Mouse (Mus musculus): ENCODE data around the gene Sergef. TPM values are rescaled to one million over a fixed set of nuclear protein-coding genes. Genes with fewer than 3 reads are reported as not detected.
"Not testable (repeated sequence)": the region's sequence is repeated elsewhere in the genome, so short reads cannot be mapped to it uniquely, and the experiment has no call there.

The Sergef gene
- total RNA-seq (2021), result 10 to 100 TPM; 42.4 to 45.4 TPM

DNA sequence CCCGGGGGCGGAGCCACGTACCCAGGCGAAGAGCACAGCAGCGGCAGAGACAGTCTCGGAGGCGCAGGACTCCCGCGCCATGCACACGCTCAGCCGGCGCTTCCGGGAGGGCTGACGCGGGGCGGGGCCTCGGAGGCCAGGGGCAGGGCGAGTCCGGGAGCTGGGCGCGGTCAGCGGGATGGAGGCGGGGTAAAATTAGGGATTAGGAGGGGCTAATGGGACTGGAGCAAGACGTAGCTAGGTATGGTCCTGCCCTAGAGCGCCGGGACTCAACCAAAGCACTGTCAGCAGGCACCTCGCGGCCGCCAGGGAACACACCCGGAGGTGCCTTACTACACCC, at the start of gene Sergef:
TSS of gene Sergef (minus strand) at position 116 of the 340 bp plus-strand sequence.
- peak; percentile 90 for DNase-seq

DNA sequence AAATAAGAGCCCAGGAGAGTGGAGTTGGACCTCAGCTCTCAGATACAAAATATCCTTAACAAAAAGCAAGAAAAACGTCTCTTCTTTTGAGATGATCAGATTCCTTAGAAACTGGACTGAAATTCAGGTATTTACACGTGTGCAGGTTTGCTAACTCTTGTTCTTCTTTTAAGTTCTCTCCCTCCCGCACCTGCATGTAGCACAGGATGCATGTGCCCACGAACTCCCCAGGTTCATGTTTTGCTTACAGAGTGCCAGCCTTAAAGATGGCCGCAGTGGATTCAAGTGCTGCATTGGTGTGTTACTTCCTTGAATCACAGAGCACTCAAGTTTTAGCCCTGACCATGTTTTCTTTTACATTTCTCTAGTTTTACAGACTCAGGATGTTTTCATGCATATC, 47.2 kb upstream of the Sergef start:
- DNase-seq, result no peak

DNA sequence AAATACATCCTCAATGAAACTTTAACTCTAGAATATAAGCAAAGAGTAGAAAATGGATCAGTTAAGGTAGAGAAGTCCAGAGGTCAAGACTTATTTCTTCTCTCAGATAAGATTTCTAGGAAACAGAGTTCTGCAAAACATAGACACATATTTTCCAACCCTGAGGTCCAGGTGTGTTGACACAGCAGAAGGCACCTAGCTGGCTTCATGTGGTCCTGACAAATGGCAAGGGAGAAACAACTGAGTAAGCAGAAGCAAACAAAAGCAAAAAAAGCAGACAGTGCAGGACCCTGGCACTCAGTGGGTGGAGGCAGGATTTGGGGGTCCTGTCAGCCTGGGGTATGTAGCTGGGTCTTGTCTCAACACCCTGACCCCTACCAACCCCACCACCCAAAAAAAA, 41.1 kb upstream of the Sergef start:
- DNase-seq, result no peak

DNA sequence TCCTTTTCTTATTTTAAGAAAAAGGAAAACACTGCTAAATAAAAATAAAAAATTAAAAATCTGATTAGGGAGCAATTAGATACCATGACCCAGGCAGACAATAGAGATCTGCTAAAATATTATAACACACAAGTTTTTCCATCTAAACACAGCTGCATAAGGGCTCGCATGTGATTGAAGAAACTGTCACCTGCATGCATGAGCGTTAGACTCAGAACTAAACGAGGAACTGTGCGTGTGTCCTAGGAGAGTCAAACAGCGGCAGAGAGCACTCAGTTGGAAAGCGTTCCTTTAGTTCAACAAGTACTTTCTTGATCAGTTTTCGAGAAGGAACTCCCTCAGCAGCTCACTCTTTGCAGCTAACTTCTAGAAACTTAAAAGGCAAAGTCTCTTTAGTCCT, 39.4 kb upstream of the Sergef start:
- not testable (repeated sequence) for DNase-seq

- no peak for DNase-seq
Measured at GRCm38 (mm10) chr7:46678417-46678816, 38.8 kb upstream of the Sergef start.

DNA sequence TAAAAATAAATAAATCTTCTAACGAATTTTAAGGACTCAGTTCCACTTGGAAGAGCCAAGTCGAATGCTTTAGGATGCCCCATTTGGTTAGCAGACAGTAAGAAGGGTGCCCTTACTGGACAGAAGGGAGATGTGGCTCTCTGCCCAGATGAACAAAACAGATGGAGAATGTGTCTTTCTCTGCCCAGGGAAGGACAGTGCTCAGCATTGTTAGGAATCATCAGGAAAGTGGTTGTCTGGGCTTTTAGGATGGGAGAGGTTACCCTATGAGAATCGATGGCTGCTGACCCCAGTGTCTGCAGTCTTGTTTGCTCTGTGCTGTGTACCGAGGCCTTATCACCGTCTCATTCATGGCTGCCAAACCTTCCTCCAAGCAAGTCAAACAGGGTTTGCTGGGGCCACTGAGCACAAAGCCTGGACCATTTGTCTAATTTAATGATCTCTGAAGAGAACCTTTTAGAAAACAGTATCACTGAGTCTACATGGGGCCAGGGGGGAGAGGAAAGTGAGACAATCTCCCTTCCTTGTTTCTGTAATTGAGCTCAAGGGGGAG, 37.3 kb upstream of the Sergef start:
- no peak for DNase-seq

- no peak for DNase-seq
Measured at GRCm38 (mm10) chr7:46675886-46676285, 36.3 kb upstream of the Sergef start.

GRCm38 (mm10) chr7:46675061-46675460, 35.5 kb upstream of the Sergef start:
- DNase-seq, result peak in 1 of 2 experiments; percentile 54

DNA sequence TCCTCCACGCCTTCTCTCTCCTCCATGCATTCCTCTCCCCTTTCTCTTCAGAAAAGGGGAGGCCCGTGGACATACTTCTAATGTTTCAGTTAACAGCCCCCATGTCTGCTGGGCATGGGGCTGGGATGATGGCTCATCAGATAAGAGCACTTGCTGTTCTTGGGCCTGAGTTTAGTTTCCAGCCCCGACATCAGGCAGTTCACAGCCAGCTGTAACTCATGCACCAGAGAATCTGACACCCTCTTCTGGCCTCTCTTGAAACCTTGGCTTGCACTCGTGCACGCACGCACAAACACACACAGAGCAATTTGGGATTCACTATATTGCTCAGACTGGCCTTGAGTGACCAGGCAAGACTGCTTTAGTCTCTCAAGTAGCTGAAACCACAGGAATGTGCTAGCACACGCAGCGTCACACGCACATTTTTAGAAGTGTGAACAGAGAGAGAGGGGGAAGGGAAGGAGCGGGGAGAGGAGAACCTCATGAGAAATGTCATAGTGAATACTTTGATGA, 32.6 kb upstream of the Sergef start, which contains the start of gene Tph1:
TSS of gene Tph1 (minus strand) at position 378 of the 513 bp plus-strand sequence.
- DNase-seq, result no peak

- DNase-seq, result no peak
Measured at GRCm38 (mm10) chr7:46667256-46667655, 27.6 kb upstream of the Sergef start.

- no peak for DNase-seq
Measured at GRCm38 (mm10) chr7:46665236-46665635, 25.6 kb upstream of the Sergef start.

GRCm38 (mm10) chr7:46661591-46662090, 22.0 kb upstream of the Sergef start:
- no peak for DNase-seq

DNA sequence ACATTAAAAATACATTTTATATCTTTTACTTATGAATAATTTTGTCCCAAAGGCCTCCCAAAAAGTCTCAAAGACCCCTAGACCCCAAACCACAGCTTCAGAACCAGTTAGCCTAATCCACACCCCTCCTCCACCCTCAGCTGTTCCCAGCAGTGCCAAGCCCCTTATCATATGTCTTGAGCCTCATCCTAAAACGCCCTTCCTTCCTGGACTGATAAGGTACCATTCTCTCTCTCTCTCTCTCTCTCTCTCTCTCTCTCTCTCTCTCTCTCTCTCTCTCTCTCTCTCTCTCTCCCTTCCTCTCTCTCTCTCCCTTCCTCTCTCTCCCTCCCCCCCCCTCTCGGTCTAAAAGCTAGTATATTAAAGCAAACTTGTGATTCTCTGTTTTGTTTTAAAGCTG, 12.7 kb upstream of the Sergef start:
- DNase-seq, result no peak

DNA sequence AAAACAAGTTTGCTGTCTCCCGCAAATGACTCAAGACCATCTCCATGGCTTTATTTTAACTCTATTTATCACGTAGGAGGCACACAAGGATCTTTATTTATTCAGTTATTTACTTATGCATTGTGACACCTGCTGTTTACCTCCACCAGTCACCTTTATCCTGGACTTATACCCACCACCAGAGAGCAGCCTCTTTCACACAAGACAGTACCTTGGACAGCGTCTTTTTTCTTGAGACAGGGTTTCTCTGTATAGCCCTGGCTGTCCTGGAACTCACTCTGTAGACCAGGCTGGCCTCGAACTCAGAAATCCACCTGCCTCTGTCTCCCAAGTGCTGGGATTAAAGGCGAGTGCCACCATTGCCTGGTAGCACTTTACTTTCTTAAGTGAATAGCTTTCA, 10.6 kb upstream of the Sergef start:
- DNase-seq, result not testable (repeated sequence)

GRCm38 (mm10) chr7:46648431-46649140, 9.0 kb upstream of the Sergef start:
- DNase-seq, result peak in 1 of 2 experiments; percentile 25

GRCm38 (mm10) chr7:46643172-46643571, 3.6 kb upstream of the Sergef start:
- no peak for DNase-seq

DNA sequence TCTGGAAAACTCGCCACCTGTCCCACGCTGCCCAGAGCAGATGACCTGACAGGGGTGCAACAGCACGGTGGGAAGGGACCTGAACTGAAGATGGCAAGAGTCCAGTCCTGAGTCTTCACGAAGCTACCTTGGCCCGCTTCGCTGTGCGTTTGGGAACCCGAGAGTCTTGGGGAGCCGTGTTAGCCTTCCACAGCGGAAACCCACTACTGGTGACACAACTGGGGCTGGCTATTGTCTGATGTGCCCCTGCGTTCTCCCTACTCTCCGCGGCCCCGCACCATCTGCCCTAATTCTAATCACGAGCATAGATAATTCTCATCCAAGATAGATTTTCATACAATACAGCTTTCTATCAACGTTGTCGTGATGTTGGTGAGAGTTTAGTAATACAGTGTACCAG, 455 bp upstream of the Sergef start:
- no peak for DNase-seq

GRCm38 (mm10) chr7:46638889-46639691, 517 bp downstream of the Sergef start:
- peak in 1 of 2 experiments; percentile 34 for DNase-seq

GRCm38 (mm10) chr7:46628375-46628975, 11.1 kb downstream of the Sergef start:
- no peak for DNase-seq

DNA sequence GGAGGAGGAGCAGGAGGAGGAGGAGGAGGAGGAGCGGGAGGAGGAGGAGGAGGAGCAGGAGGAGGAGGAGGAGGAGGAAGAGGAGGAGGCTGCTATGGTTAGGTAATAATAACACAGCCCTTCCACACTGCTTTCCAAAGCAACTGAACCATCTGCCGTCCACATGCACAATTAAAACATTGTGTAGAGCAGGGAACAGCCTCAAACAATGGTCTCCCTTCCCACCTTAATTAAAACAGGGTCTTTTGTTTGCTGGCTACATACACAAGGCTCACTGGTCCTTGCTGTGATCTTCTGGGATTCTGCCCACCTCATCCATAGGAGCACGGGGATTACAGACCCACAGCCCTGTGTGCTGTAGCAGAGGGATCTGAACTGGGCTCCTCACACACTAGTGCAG, 15.6 kb downstream of the Sergef start:
- no peak for DNase-seq

GRCm38 (mm10) chr7:46618416-46619110, 21.0 kb downstream of the Sergef start:
- DNase-seq, result no peak

- DNase-seq, result no peak
Measured at GRCm38 (mm10) chr7:46616429-46617005, 23.1 kb downstream of the Sergef start.

Data from layer of hippocampus, postnatal 36 days (tissue).